Mouse (Mus musculus) heart, adult 2 months (tissue): ENCODE measurements around the gene Nup210. TPM values are rescaled to one million over a fixed set of nuclear protein-coding genes. Genes with fewer than 3 reads are reported as not detected.
A peak's percentile ranks its signal among the peaks of the same experiment; 100 is the strongest.

ENCODE experiments used
- DNase-seq, 2 experiments: peaks; one replicate each; pipeline ENCODE4 v3.0.0; 2021
- H3K27ac ChIP-seq: fragments of 200-600 bp; 2 replicates; pipeline ENCODE4 v1.8.1; 2022
- H3K27me3 ChIP-seq: fragments of 200-500 bp; 2 replicates; pipeline ENCODE4 v1.6.1; 2012; ENCODE audit warnings: mild to moderate bottlenecking, low read length, inconsistent platforms, mixed read lengths; ENCODE audit not compliant: control insufficient read depth, insufficient read depth
- H3K36me3 ChIP-seq: fragments of 200-500 bp; 2 replicates; pipeline ENCODE4 v1.6.1; 2012; ENCODE audit warnings: low read length, inconsistent platforms; ENCODE audit not compliant: control insufficient read depth, insufficient read depth
- H3K4me1 ChIP-seq: fragments of 200-500 bp; 2 replicates; pipeline ENCODE4 v1.6.1; 2011; ENCODE audit warnings: low read length; ENCODE audit not compliant: control insufficient read depth, insufficient read depth
- H3K4me3 ChIP-seq: fragments of 200-600 bp; 2 replicates; pipeline ENCODE4 v1.8.1; 2022
- H3K79me2 ChIP-seq: fragments of 200-500 bp; replicated peaks from 2 replicates; pipeline ENCODE4 v1.6.1; 2012; ENCODE audit warnings: mild to moderate bottlenecking, inconsistent platforms, low read length, moderate library complexity, mixed read lengths; ENCODE audit not compliant: control insufficient read depth, insufficient read depth
- H3K9ac ChIP-seq: fragments of 200-500 bp; 2 replicates; pipeline ENCODE4 v1.6.1; 2012; ENCODE audit warnings: low read depth, mild to moderate bottlenecking, control low read depth, inconsistent platforms, low read length, mixed read lengths
- CTCF ChIP-seq: fragments of 200-600 bp; IDR thresholded peaks from 2 replicates; pipeline ENCODE4 v1.8.1; 2022; ENCODE audit warnings: antibody characterized with exemption, mild to moderate bottlenecking, moderate library complexity
- EP300 ChIP-seq: fragments of 200-500 bp; IDR thresholded peaks from 2 replicates; pipeline ENCODE4 v1.6.1; 2011; ENCODE audit warnings: low read depth, low read length, control low read depth; ENCODE audit not compliant: insufficient read depth
- POLR2A ChIP-seq: fragments of 200-500 bp; IDR thresholded peaks from 2 replicates; pipeline ENCODE4 v1.6.1; 2011; ENCODE audit warnings: mild to moderate bottlenecking, low read depth, low read length, control low read depth; ENCODE audit not compliant: insufficient read depth
- WGBS: fragments of 180-500 bp; shearing (Covaris S2); methylation state at CpG from one replicate; pipeline ENCODE4 v1.1.7; 2018; 5-methylcytosine and 5-hydroxymethylcytosine counted together
- intact Hi-C: fragments of 180-260 bp; cut with DNase I; formaldehyde crosslinking; loops from one replicate; pipeline ENCODE4 v1.15.1; 2025
- polyA plus RNA-seq: library from polyadenylated mRNA; depleted of rRNA; stranded (reverse); fragments of >200 nt; gene quantifications from 2 replicates; pipeline ENCODE4 v1.2.3, GENCODE M21; 2012
- total RNA-seq, 2 experiments: library from RNA; stranded (reverse); gene quantifications; 2 replicates each; pipeline ENCODE4 v1.2.3; 2021

Nup210 gene
- total and polyA plus RNA-seq, 3 experiments = 2.5 to 6.4 (median 3.4) TPM

- DNase-seq = no peak
- H3K4me3 ChIP-seq = no peak overlapping the region
- H3K79me2 ChIP-seq = no peaks in the 10 kb centered on the region
- no peaks in the 10 kb centered on the region for H3K27me3 ChIP-seq
- H3K27ac ChIP-seq = peak overlapping the region; percentile 60; the same call in 1 of the 2 replicates
- TF ChIP-seq POLR2A (no peak), EP300 (no peak), CTCF (no peak)
- H3K36me3 ChIP-seq = no peaks in the 10 kb centered on the region
- intact Hi-C loops = no loop called here
- H3K9ac ChIP-seq = no peak overlapping the region
- WGBS = 26% methylated on average over 4 of the region's 4 CpGs
- H3K4me1 ChIP-seq = peaks cover 3% of the 10 kb centered on the region
Measured at GRCm38 (mm10) chr6:91156062-91156461, 39.4 kb upstream of the Nup210 start.

DNA sequence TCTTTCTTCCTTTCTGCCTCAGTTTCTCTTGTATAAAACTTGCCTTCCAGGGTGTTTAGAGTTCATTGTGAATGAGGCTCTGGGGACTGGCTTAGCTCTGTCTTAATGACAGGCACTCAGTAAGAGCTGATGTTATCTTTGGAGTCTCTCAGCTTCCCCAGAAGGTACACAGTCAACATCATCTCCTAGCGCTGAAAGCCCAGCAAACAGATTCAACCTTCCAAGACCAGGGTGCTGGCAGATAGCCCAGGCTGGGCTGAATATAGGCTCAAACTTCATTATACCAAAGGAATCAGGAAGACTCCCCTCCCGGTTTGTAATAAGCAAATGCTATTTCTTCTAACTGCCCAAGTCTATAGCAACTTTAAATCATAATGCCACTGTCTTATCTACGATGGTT lies 38.7 kb upstream of the Nup210 start:
- Histone ChIP-seq H3K27ac (no peak overlapping the region), H3K4me1 (peaks cover 3% of the 10 kb centered on the region)

DNA sequence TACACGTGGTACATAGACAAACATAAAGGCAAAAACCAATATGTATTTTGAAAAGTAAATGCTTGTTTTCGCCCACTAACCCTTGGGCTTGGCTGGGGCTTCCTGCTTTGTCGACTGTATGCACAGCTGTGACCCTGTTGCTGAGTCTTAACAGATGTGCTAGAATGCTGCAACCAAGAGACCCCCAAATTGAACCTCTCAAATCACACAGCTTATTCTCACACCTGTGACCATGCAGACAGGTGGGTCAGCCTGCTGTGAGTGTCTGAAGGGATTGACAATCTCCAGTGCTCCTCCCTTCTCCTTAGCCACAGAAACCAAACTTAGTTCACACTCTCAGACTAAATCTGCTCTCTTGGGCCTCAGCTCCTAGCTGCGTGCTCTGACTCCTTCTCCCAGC lies 38.1 kb upstream of the Nup210 start:
- no peak overlapping the region for H3K27ac ChIP-seq
- no peak for DNase-seq
- no peak overlapping the region for H3K4me3 ChIP-seq
- H3K4me1 ChIP-seq = peaks cover 3% of the 10 kb centered on the region
- no peaks in the 10 kb centered on the region for H3K27me3 ChIP-seq
- WGBS = 54% methylated on average over 4 of the region's 4 CpGs
- no peaks in the 10 kb centered on the region for H3K36me3 ChIP-seq
- H3K79me2 ChIP-seq = no peaks in the 10 kb centered on the region
- H3K9ac ChIP-seq = no peak overlapping the region
- TF ChIP-seq EP300 = no peak
- intact Hi-C loops = no loop called here

More for the DNA sequence above, 38.7 kb upstream of the Nup210 start:
- 43% methylated on average over 3 of the region's 3 CpGs for WGBS
- Histone ChIP-seq H3K9ac (no peak overlapping the region), H3K4me3 (no peak overlapping the region), H3K27me3 (no peaks in the 10 kb centered on the region), H3K36me3 (no peaks in the 10 kb centered on the region), H3K79me2 (no peaks in the 10 kb centered on the region)
- TF ChIP-seq EP300 (no peak), POLR2A (no peak)
- intact Hi-C loops = no loop called here
- no peak for DNase-seq

DNA sequence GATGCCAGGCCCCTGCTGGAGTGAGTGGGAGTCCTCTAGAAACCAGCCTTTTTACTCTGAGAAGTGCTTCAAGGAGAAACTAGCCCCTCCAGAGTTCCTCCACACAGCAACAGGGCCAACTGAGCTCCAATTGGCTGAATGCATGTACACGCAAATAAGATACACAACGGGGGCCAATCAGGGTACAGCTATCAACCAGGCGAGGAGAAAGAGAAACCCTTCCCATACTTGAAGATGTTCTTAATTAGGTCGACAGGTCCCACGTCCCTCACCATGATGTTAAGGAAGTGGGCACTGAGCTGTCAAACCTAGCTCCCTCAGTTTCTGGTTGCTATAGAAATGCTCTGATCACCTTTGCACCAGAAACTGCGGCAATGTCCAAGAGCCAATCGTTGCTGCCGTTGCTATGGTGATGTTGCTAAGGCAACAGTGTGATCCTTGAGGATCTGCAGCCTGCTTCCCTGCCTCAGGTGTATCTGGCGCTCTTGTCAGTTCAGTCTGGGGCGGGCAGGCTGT lies 37.0 kb upstream of the Nup210 start:
- no peaks in the 10 kb centered on the region for H3K36me3 ChIP-seq
- intact Hi-C loops = no loop called here
- no peaks in the 10 kb centered on the region for H3K27me3 ChIP-seq
- H3K27ac ChIP-seq = no peak overlapping the region
- no peak overlapping the region for H3K4me3 ChIP-seq
- WGBS = 14% methylated on average over 10 of the region's 10 CpGs
- peaks cover 3% of the 10 kb centered on the region for H3K4me1 ChIP-seq
- no peak for TF ChIP-seq EP300
- no peak for TF ChIP-seq POLR2A
- TF ChIP-seq CTCF = no peak
- H3K79me2 ChIP-seq = no peaks in the 10 kb centered on the region
- no peak overlapping the region for H3K9ac ChIP-seq
- DNase-seq = no peak

DNA sequence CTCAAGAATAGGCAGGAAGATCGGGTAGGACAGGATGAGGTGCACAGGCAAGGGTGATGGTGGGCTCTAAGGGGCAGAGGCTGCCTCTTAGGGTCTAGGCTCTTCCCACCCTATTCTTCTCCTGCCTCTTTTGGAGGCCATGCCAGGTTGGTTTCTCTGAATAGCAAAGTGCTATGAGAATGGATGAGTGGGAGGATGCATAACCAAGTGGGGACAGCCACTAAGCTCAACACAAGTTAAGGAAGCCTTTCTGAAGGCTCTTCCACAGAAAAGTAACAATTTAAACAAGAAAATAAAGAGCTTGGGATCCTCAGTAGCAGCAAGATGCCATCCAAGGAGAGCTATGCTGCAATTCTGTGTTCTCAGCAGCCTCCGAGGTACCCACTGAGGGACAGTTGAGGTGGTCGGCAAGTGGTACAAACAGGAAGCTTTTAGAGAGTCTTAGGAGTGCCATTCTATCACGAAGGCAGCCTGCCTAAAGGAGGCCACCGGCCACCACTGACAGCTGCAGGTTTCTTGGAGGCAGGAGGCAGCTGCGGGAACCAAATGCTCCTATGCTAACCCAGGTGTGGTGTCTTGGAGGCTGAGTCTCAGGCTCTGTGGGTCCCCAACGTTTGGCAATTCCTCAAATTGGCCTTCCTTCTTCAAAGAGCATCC lies 36.4 kb upstream of the Nup210 start:
- Histone ChIP-seq H3K9ac (no peak overlapping the region), H3K4me3 (no peak overlapping the region), H3K4me1 (peaks cover 3% of the 10 kb centered on the region), H3K36me3 (no peaks in the 10 kb centered on the region), H3K27me3 (no peaks in the 10 kb centered on the region), H3K79me2 (no peaks in the 10 kb centered on the region), H3K27ac (no peak overlapping the region)
- no peak for TF ChIP-seq CTCF
- TF ChIP-seq POLR2A = no peak
- no peak for TF ChIP-seq EP300
- WGBS = 43% methylated on average over 7 of the region's 7 CpGs
- DNase-seq = no peak
- intact Hi-C loops = no loop called here

- H3K36me3 ChIP-seq = no peaks in the 10 kb centered on the region
- no peaks in the 10 kb centered on the region for H3K4me1 ChIP-seq
- no peak for DNase-seq
- no peak overlapping the region for H3K4me3 ChIP-seq
- H3K27me3 ChIP-seq = no peaks in the 10 kb centered on the region
- 70% methylated on average over 2 of the region's 2 CpGs for WGBS
- TF ChIP-seq CTCF = no peak
- TF ChIP-seq EP300 = no peak
- TF ChIP-seq POLR2A = no peak
- intact Hi-C loops = no loop called here
- no peak overlapping the region for H3K27ac ChIP-seq
- no peaks in the 10 kb centered on the region for H3K79me2 ChIP-seq
- H3K9ac ChIP-seq = no peak overlapping the region
Measured at GRCm38 (mm10) chr6:91147152-91147770, 30.6 kb upstream of the Nup210 start.
